Mouse (Mus musculus) liver, postnatal 0 days (tissue): ENCODE data around the gene Efs.

Experiments
- CTCF ChIP-seq: sonication (generic); IDR thresholded peaks from 2 replicates; pipeline ENCODE4 v1.5.1; 2016; ENCODE audit warnings: antibody characterized with exemption, low read depth
- EP300 ChIP-seq: IDR thresholded peaks from 2 replicates; pipeline ENCODE4 v1.6.1; 2016; ENCODE audit warnings: antibody characterized with exemption, low read depth, mild to moderate bottlenecking

DNA sequence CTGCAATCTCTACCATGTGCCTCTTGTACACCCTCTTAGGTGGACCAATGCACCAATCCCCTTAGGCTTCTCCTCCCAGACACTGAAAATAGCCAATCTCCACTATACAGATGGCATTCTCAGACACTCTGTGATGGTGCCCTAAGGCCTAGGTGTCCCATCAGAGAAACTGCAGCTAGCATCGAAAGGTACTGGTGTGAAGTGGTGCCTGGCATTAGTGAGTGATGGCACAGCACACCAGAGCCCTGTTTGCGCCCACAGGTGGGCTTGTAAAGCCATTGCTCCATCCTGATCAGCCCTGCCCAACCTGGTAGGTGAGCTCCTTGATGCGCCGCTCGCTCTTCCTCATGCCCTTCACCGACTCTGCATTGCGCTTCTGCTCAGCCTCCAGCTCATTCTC is 18.0 kb upstream of the Efs start:
- TF ChIP-seq CTCF = no peak
- TF ChIP-seq EP300 = no peak
